Mouse (Mus musculus): ENCODE measurements at regions not wholly inside any gene's neighbourhood (a gene's known extent, or its start where the extent isn't known, plus 50 kb on each side); places are given as distances from the start of the nearest gene placed in this dataset.

GRCm38 (mm10) chr3:150384996-150385627, 1052.6 kb upstream of the Adgrl4 start:
- peak; percentile 28; the same call in 1 of the 2 replicates for TF ChIP-seq CTCF (IDR thresholded peaks at IDR 0.05; ENCODE audit: borderline replicate concordance, insufficient read depth, low read length)
- no peak for TF ChIP-seq POLR2A (IDR thresholded peaks at IDR 0.05; ENCODE audit: low read depth, low read length)
